Mouse (Mus musculus): ENCODE data around the gene Plekhm1. TPM values are rescaled to one million over a fixed set of nuclear protein-coding genes. Genes with fewer than 3 reads are reported as not detected.
"Not testable (repeated sequence)": the region's sequence is repeated elsewhere in the genome, so short reads cannot be mapped to it uniquely, and the experiment has no call there.

The Plekhm1 gene
- polyA plus RNA-seq, 1 experiment: 16.5 TPM

GRCm38 (mm10) chr11:103411301-103411700 is 1.2 kb downstream of the Plekhm1 start:
- H3K4me3 ChIP-seq (ENCODE audit: insufficient read depth, low read length): no peak overlapping the region
- TF ChIP-seq CTCF (IDR thresholded peaks at IDR 0.05; ENCODE audit: extremely low read depth, insufficient read depth, low read length) (no peak), POLR2A (IDR thresholded peaks at IDR 0.05; ENCODE audit: extremely low read depth, insufficient read depth, low read length) (no peak)
- H3K4me1 ChIP-seq (ENCODE audit: control insufficient read depth, insufficient read depth, low read length): peaks cover 5% of the 10 kb centered on the region; the same call in 1 of the 2 replicates
- H3K27ac ChIP-seq (ENCODE audit: insufficient read depth, low read length): no peak overlapping the region

GRCm38 (mm10) chr11:103408880-103409279 is 3.6 kb downstream of the Plekhm1 start:
- no peak overlapping the region for H3K4me3 ChIP-seq (ENCODE audit: insufficient read depth, low read length)
- H3K4me1 ChIP-seq (ENCODE audit: control insufficient read depth, insufficient read depth, low read length): peaks cover 5% of the 10 kb centered on the region; the same call in 1 of the 2 replicates
- no peak for TF ChIP-seq POLR2A (IDR thresholded peaks at IDR 0.05; ENCODE audit: extremely low read depth, insufficient read depth, low read length)
- no peak for TF ChIP-seq CTCF (IDR thresholded peaks at IDR 0.05; ENCODE audit: extremely low read depth, insufficient read depth, low read length)
- no peak overlapping the region for H3K27ac ChIP-seq (ENCODE audit: insufficient read depth, low read length)

- not testable (repeated sequence) for H3K27ac ChIP-seq (ENCODE audit: insufficient read depth, low read length); H3K4me3 ChIP-seq (ENCODE audit: insufficient read depth, low read length); H3K4me1 ChIP-seq (ENCODE audit: control insufficient read depth, insufficient read depth, low read length)
Measured at GRCm38 (mm10) chr11:103407136-103407535, 5.4 kb downstream of the Plekhm1 start.

GRCm38 (mm10) chr11:103406551-103406950 is 5.9 kb downstream of the Plekhm1 start:
- Histone ChIP-seq H3K4me3 (ENCODE audit: insufficient read depth, low read length) (no peak overlapping the region), H3K4me1 (ENCODE audit: control insufficient read depth, insufficient read depth, low read length) (peaks cover 8% of the 10 kb centered on the region), H3K27ac (ENCODE audit: insufficient read depth, low read length) (no peak overlapping the region)
- TF ChIP-seq CTCF (IDR thresholded peaks at IDR 0.05; ENCODE audit: extremely low read depth, insufficient read depth, low read length) (no peak), POLR2A (IDR thresholded peaks at IDR 0.05; ENCODE audit: extremely low read depth, insufficient read depth, low read length) (no peak)

- Histone ChIP-seq H3K4me1 (ENCODE audit: control insufficient read depth, insufficient read depth, low read length) (peaks cover 4% of the 10 kb centered on the region), H3K27ac (ENCODE audit: insufficient read depth, low read length) (no peak overlapping the region), H3K4me3 (ENCODE audit: insufficient read depth, low read length) (no peak overlapping the region)
- no peak for TF ChIP-seq CTCF (IDR thresholded peaks at IDR 0.05; ENCODE audit: extremely low read depth, insufficient read depth, low read length)
- no peak for TF ChIP-seq POLR2A (IDR thresholded peaks at IDR 0.05; ENCODE audit: extremely low read depth, insufficient read depth, low read length)
Measured at GRCm38 (mm10) chr11:103405814-103406213, 6.7 kb downstream of the Plekhm1 start.

GRCm38 (mm10) chr11:103404618-103405017 is 7.9 kb downstream of the Plekhm1 start:
- Histone ChIP-seq H3K4me3 (ENCODE audit: insufficient read depth, low read length) (no peak overlapping the region), H3K27ac (ENCODE audit: insufficient read depth, low read length) (no peak overlapping the region), H3K4me1 (ENCODE audit: control insufficient read depth, insufficient read depth, low read length) (peaks cover 3% of the 10 kb centered on the region)
- no peak for TF ChIP-seq POLR2A (IDR thresholded peaks at IDR 0.05; ENCODE audit: extremely low read depth, insufficient read depth, low read length)
- no peak for TF ChIP-seq CTCF (IDR thresholded peaks at IDR 0.05; ENCODE audit: extremely low read depth, insufficient read depth, low read length)

GRCm38 (mm10) chr11:103403776-103404175 is 8.7 kb downstream of the Plekhm1 start:
- Histone ChIP-seq H3K27ac (ENCODE audit: insufficient read depth, low read length) (no peak overlapping the region), H3K4me3 (ENCODE audit: insufficient read depth, low read length) (no peak overlapping the region), H3K4me1 (ENCODE audit: control insufficient read depth, insufficient read depth, low read length) (peaks cover 3% of the 10 kb centered on the region)
- TF ChIP-seq POLR2A (IDR thresholded peaks at IDR 0.05; ENCODE audit: extremely low read depth, insufficient read depth, low read length) (no peak), CTCF (IDR thresholded peaks at IDR 0.05; ENCODE audit: extremely low read depth, insufficient read depth, low read length) (no peak)

GRCm38 (mm10) chr11:103402738-103403137 is 9.7 kb downstream of the Plekhm1 start:
- no peak overlapping the region for H3K27ac ChIP-seq (ENCODE audit: insufficient read depth, low read length)
- H3K4me3 ChIP-seq (ENCODE audit: insufficient read depth, low read length): no peak overlapping the region
- no peak for TF ChIP-seq POLR2A (IDR thresholded peaks at IDR 0.05; ENCODE audit: extremely low read depth, insufficient read depth, low read length)
- no peak for TF ChIP-seq CTCF (IDR thresholded peaks at IDR 0.05; ENCODE audit: extremely low read depth, insufficient read depth, low read length)
- H3K4me1 ChIP-seq (ENCODE audit: control insufficient read depth, insufficient read depth, low read length): peaks cover 3% of the 10 kb centered on the region

- H3K4me1 ChIP-seq (ENCODE audit: control insufficient read depth, insufficient read depth, low read length): peaks cover 3% of the 10 kb centered on the region
- H3K27ac ChIP-seq (ENCODE audit: insufficient read depth, low read length): no peak overlapping the region
- peak; percentile 66 for TF ChIP-seq CTCF (IDR thresholded peaks at IDR 0.05; ENCODE audit: extremely low read depth, insufficient read depth, low read length)
- TF ChIP-seq POLR2A (IDR thresholded peaks at IDR 0.05; ENCODE audit: extremely low read depth, insufficient read depth, low read length): no peak
- no peak overlapping the region for H3K4me3 ChIP-seq (ENCODE audit: insufficient read depth, low read length)
Measured at GRCm38 (mm10) chr11:103402198-103402597, 10.3 kb downstream of the Plekhm1 start.

GRCm38 (mm10) chr11:103399986-103400385 is 12.5 kb downstream of the Plekhm1 start:
- no peak for TF ChIP-seq CTCF (IDR thresholded peaks at IDR 0.05; ENCODE audit: extremely low read depth, insufficient read depth, low read length)
- TF ChIP-seq POLR2A (IDR thresholded peaks at IDR 0.05; ENCODE audit: extremely low read depth, insufficient read depth, low read length): no peak

GRCm38 (mm10) chr11:103399050-103399449 is 13.4 kb downstream of the Plekhm1 start:
- H3K4me3 ChIP-seq (ENCODE audit: insufficient read depth, low read length): no peak overlapping the region
- H3K27ac ChIP-seq (ENCODE audit: insufficient read depth, low read length): no peak overlapping the region
- H3K4me1 ChIP-seq (ENCODE audit: control insufficient read depth, insufficient read depth, low read length): peaks cover 3% of the 10 kb centered on the region
- TF ChIP-seq POLR2A (IDR thresholded peaks at IDR 0.05; ENCODE audit: extremely low read depth, insufficient read depth, low read length) (no peak), CTCF (IDR thresholded peaks at IDR 0.05; ENCODE audit: extremely low read depth, insufficient read depth, low read length) (peak; percentile 29; the same call in 1 of the 2 replicates)

More at GRCm38 (mm10) chr11:103399986-103400385, 12.5 kb downstream of the Plekhm1 start:
- no peak overlapping the region for H3K27ac ChIP-seq (ENCODE audit: insufficient read depth, low read length)
- peaks cover 3% of the 10 kb centered on the region for H3K4me1 ChIP-seq (ENCODE audit: control insufficient read depth, insufficient read depth, low read length)
- H3K4me3 ChIP-seq (ENCODE audit: insufficient read depth, low read length): no peak overlapping the region
